Mouse (Mus musculus): ENCODE data around the gene Aadacl3.

The Aadacl3 gene

DNA sequence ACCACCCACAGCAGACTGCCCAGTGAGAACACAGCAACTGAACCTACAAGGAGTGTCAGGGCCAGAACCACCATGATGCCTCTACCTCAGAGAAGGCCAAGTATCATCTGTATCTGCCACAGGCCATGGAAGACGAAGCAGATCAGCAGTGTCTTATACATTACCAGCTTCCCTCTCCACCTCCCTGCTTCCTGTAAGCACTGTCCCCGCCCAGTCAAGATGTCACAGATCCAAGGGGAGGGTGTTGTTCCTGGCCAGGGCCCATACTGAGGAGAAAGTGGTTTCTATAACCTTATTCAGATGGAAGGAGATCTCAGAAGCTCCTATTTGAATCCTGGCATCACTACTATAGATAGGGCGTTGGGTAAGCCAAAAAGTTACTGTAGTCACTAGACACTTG lies at the start of gene Aadacl3:
Gene Aadacl3, minus strand, starts transcription at position 101 of the 400 bp plus-strand sequence.
- DNase-seq = no peak

DNA sequence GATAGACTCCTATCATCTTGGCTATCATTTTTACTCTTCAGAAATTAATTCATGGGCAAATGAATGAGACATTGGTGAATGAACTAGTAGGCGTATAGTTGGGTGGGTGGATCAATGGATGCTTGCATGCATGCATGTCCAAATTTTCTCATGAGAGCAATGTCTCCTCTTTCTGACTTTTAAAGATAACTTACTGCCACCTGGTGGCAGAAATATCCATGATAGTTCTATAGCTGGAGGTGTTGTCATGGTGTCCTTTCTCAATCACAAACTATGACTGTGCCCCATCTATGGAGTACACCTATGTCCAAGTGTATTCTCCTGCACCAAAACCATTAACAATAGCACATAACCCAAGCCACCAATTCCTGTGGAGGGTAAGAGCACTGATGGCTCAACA lies 43.0 kb upstream of the Aadacl3 start:
- DNase-seq = no peak

- DNase-seq = no peak
These were observed 29.8 kb upstream of the Aadacl3 start for GRCm38 (mm10) chr4:144493331-144493730.

DNA sequence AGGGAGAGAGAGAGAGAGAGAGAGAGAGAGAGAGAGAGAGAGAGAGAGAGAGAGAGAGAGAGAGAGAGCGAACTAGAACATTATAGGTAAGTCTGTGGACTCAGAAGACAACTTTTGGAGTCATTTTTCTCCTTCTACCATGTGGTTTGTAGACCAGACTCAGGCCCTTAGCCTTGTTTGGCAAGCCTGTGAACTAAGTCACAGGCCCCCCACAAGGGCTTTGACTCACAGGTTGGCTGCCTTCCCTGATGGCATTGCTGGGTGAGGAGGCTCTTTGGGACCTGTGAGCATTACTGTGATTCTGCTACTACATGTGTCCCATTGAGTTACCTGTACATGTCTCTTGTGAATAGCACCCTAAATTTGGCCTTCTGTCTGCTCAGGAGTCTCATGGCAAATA lies 4.5 kb upstream of the Aadacl3 start:
- DNase-seq = no peak

- DNase-seq = no peak
These were observed 1.6 kb upstream of the Aadacl3 start for GRCm38 (mm10) chr4:144465206-144465605.

GRCm38 (mm10) chr4:144453217-144453616 lies 10.3 kb downstream of the Aadacl3 start, which contains the start of gene Gm9944:
Gene Gm9944 (minus strand): TSS chr4:144453317.
- DNase-seq = no peak

DNA sequence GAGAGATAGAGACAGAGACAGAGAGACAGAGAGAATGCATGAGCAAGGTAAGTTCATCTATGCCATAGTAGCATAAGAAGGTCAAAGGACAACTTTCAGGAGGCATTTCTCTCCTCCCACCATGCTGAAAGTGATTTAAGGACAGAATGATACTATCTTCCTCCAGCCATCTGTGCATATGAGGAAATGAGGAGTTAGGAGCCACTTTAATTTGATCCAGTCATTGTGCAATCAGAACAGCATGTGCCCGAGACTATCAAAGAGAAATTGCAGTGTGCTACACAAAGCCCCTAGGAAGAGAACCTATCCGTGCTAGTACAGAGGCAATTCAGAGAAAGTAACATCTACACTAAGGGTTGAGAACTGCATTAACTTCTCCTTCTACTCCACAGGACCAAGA lies 15.0 kb downstream of the Aadacl3 start:
- no peak for DNase-seq

- DNase-seq = no peak
These were observed 22.0 kb downstream of the Aadacl3 start for GRCm38 (mm10) chr4:144441582-144441981.

DNA sequence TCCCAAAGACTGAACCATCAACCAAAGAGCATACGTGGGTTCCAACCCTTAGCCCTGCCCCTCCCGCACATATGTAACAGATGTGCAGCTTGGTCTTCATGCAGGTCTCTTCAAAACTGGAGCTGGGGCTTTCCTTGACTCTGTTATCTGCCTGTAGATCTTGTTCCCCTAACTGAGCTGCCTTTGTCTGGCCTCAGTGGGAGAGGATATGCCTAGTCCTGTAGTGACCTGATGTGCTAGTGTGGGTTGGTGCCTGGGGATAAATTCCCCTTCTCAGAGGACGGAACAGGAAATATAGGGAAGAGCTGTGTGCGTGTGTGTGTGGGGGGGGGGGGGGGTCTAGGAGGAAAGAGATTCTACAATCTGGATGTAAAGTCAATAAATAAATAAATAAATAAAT lies 22.5 kb downstream of the Aadacl3 start:
- no peak for DNase-seq

DNA sequence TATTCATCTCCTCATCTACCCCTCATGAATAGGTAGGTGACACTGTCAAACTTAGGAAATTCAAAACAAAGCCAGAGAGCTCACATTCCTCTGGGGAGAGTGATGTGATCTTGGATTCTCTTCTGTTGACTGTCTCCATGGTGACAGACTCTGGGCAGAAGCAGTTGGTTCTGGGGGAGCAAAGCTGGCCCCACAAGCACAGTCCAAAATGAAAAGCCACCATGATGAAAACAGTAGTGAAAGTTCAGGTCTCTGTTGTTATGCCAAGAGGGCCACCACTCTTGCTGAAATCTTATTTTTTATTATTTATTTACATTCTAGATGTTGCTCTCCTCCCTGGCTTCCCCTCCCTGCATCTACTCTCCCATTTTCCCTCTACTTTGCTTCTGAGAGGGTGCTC lies 24.9 kb downstream of the Aadacl3 start, which contains the start of gene 1700012P22Rik:
Gene 1700012P22Rik, minus strand, starts transcription at position 101 of the 400 bp plus-strand sequence.
- no peak for DNase-seq

GRCm38 (mm10) chr4:144433216-144433615 lies 30.3 kb downstream of the Aadacl3 start:
- DNase-seq = no peak

DNA sequence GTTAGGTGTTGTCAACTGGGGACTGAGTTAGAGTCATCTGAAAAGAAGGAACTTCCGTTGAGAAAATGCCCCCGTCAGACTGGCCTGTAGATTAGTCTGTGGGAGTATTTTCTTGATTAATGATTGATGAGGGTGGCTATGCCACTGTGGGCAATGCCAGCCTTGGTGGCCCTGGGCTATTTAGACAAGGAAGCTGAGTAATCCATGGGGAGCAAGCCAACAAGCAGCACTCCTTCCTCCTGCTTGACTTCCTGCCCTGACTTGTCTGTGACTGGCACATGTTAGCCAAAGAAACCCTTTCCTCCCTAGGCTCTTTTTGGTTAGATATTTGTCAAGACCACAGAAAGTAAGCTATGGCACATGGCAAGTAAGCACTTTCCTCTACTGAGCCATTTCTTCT lies 32.8 kb downstream of the Aadacl3 start:
- no peak for DNase-seq

DNA sequence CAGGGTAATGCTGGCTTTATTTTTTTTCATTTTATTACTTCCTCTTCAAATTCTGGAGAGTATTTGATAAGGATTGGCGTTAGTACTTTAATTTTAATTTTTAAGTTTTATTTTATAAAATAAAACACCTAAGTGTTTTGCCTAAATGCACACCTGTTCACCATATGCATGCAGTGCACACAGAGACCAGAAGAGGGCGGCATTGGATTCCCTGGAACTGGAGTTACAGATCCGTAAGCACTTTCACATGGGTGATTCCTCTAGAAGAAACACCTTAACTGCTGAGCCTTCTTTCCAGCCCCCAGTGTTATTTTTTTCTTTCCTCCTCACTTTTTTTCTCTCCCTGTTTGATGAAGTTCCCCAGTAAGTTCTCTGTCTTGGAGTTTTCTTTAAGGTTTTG lies 34.7 kb downstream of the Aadacl3 start:
- no peak for DNase-seq

- DNase-seq = no peak
These were observed 39.0 kb downstream of the Aadacl3 start for GRCm38 (mm10) chr4:144424590-144424989.

DNA sequence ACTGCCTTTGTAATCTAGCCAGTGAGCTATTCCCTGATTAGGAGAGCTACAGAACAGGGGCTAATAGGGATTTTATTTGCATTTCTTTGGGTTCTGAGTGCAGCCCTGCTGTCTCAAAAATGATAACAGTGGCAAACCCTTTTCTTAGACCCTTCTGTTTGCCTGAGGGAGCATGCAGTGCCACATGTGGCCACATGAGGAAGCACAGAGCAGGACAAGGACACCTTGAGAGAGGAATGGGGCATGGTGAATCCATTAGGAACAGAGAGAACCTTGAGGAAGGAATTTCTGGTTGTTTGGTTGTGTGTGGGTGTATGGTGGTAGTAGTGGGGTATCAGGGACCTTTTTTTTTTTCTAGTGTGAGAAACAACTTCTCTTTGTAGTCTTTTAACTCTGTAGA lies 42.9 kb downstream of the Aadacl3 start:
- no peak for DNase-seq

DNA sequence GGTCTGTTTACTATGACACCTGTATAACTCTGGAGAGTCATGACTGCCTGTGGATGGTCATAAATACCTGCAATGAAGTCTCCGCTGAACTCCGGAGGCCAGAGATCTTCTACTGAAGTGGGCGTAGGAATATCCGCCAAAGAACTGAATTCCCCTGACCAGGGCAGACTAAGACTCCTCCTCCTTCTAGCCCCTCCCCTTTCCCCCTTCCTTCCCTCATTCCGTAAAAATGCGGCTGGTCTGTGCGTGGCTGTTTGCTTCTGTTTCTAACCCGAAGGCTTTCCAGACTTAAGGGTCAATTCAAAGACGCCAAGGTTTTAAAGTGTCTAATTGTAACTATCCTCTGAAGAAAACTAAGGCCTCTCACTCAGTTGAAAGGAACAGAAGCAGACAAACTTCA lies 55.3 kb downstream of the Aadacl3 start, which contains the start of gene Pramef12:
Gene Pramef12, minus strand, starts transcription at position 175 of the 400 bp plus-strand sequence.
- no peak for DNase-seq

- DNase-seq = no peak
These were observed 57.3 kb downstream of the Aadacl3 start for GRCm38 (mm10) chr4:144406261-144406660.

DNA sequence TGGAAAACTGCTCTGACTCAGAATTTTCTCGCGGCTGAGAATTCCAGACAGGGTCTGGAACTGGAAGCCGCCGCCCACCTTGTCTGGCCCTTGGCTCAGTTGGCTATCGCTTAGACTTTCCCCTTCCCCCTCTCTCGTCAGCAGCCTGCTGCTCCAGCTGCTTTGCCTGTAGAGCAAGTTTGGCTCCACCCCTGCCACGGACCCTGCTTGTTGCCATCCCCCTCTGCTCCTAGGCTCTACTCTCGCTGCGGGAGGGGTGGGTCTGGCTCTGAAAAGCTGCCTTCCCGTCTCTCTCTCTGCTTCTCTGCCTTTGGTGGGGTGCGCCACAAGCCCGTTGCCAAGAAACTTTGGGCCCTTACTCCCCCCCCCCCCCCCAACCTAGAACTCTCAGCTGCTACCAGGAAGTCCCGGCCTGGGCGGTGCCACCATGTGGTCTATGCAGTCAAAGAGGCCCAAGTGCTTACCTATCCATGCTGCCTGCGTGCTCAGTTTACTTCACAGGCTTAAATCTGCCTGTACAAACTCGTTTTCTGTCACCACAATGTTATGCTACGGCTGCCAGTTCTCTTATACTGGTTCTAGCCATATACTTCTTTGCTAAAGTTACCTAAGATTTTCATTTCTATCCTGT lies 59.0 kb downstream of the Aadacl3 start:
- DNase-seq = no peak

Data from cerebellum, adult 11 months (tissue).